In the genomic region with DNA sequence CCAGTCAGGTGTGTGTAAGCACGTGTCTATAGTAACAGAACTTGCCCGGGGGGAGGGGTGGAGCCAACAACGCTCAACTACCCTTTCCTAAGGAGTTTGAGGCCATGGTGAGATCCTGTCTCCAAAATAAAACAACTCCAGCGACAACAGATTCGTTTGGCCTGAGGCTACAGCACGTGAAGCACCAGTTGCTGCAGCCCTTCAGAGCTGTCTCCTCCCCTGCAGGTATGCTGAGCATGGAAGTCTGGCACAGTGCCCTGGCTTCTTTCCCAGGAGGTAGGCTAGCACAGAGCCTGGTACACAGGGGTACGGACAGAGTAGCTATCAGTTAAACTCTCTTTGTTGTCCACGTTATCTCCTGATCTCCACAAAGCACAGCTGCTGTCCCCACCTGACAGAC, we compare ENCODE assay signal across 8 mouse cellular contexts. TPM values are rescaled to one million over a fixed set of nuclear protein-coding genes. Genes with fewer than 3 reads are reported as not detected.
DNase-seq lines count a peak whose midpoint lies in the region; ATAC-seq and TF ChIP-seq lines count a peak whose summit lies in the region.

No protein-coding gene starts in this region.

- TF ChIP-seq EP300 in liver, postnatal 0 days (IDR thresholded peaks at IDR 0.05; ENCODE audit: low read depth), result no peak

- WGBS in forebrain, embryonic 10.5 days, result 49% methylated on average over 8 of the region's 8 CpGs
- WGBS in forebrain, embryonic 11.5 days, result 48% methylated on average over 8 of the region's 8 CpGs
- 44% methylated on average over 8 of the region's 8 CpGs for WGBS in liver, postnatal 0 days (ENCODE audit: insufficient replicate concordance)

- H3K9me3 ChIP-seq in forebrain, embryonic 10.5 days, result no peaks in the 10 kb centered on the region
- no peaks in the 10 kb centered on the region for H3K9me3 ChIP-seq in forebrain, embryonic 11.5 days (ENCODE audit: control insufficient read depth, low read length)
- no peaks in the 10 kb centered on the region for H3K9me3 ChIP-seq in liver, postnatal 0 days (ENCODE audit: low read length)

- TF ChIP-seq CTCF in liver, postnatal 0 days (IDR thresholded peaks at IDR 0.05; ENCODE audit: low read depth), result no peak

- no peak for DNase-seq in forebrain, embryonic 10.5 days (ENCODE audit: extremely low spot score, low spot score)
- no peak for DNase-seq in forebrain, embryonic 11.5 days (ENCODE audit: low spot score)
- DNase-seq in cerebellum, adult 8-10 months, result peak; percentile 37
- peak; percentile 89 for DNase-seq in heart, postnatal 4 days
- peak; percentile 83 for DNase-seq in liver, postnatal 0 days
- DNase-seq in urinary bladder, postnatal 10 days (ENCODE audit: low spot score), result peak; percentile 49
- DNase-seq in layer of hippocampus, adult 8-10 months (ENCODE audit: low spot score in 2 of 2), result no peak
- DNase-seq in layer of hippocampus, adult 18-20 months (ENCODE audit: low spot score in 2 of 2), result no peak

- H3K27me3 ChIP-seq in forebrain, embryonic 10.5 days (ENCODE audit: poor library complexity, severe bottlenecking), result peaks cover 61% of the 10 kb centered on the region
- H3K27me3 ChIP-seq in forebrain, embryonic 11.5 days (ENCODE audit: control insufficient read depth, insufficient read depth, low read length), result peaks cover 6% of the 10 kb centered on the region
- H3K27me3 ChIP-seq in liver, postnatal 0 days (ENCODE audit: insufficient read depth, low read length), result peaks cover 10% of the 10 kb centered on the region

- peaks cover 95% of the 10 kb centered on the region for H3K4me1 ChIP-seq in forebrain, embryonic 10.5 days
- peaks cover 35% of the 10 kb centered on the region for H3K4me1 ChIP-seq in forebrain, embryonic 11.5 days (replicated peaks; ENCODE audit: control insufficient read depth, insufficient read depth, low read length)
- peaks cover 16% of the 10 kb centered on the region for H3K4me1 ChIP-seq in liver, postnatal 0 days (ENCODE audit: insufficient read depth)

- H3K4me3 ChIP-seq in forebrain, embryonic 10.5 days, result no peak overlapping the region
- no peak overlapping the region for H3K4me3 ChIP-seq in forebrain, embryonic 11.5 days (ENCODE audit: low read depth, low read length)
- no peak overlapping the region for H3K4me3 ChIP-seq in liver, postnatal 0 days (ENCODE audit: low read depth, low read length)

- no peak for ATAC-seq in forebrain, embryonic 11.5 days (replicated peaks; ENCODE audit: low FRiP score)
- ATAC-seq in liver, postnatal 0 days, result peak; percentile 73

- no peak overlapping the region for H3K9ac ChIP-seq in forebrain, embryonic 11.5 days (ENCODE audit: low read length)
- no peak overlapping the region for H3K9ac ChIP-seq in liver, postnatal 0 days (replicated peaks)

- H3K27ac ChIP-seq in forebrain, embryonic 10.5 days, result peak overlapping the region; percentile 54
- no peak overlapping the region for H3K27ac ChIP-seq in forebrain, embryonic 11.5 days (ENCODE audit: low read depth, low read length)
- H3K27ac ChIP-seq in liver, postnatal 0 days (ENCODE audit: low read depth), result peak overlapping the region; percentile 44; the same call in 1 of the 2 replicates

- H3K36me3 ChIP-seq in forebrain, embryonic 10.5 days (replicated peaks), result no peaks in the 10 kb centered on the region
- no peaks in the 10 kb centered on the region for H3K36me3 ChIP-seq in forebrain, embryonic 11.5 days (ENCODE audit: control insufficient read depth, insufficient read depth, low read length)
- H3K36me3 ChIP-seq in liver, postnatal 0 days (replicated peaks; ENCODE audit: insufficient read depth, low read length), result no peaks in the 10 kb centered on the region

- H3K4me2 ChIP-seq in forebrain, embryonic 11.5 days (ENCODE audit: low read depth, low read length, severe bottlenecking), result no peak overlapping the region
- H3K4me2 ChIP-seq in liver, postnatal 0 days (ENCODE audit: low read depth, low read length), result no peak overlapping the region

RNA-seq across cellular contexts. Expression of gene Socs3, which starts 33.6 kb away (rescaled TPM):
- polyA plus RNA-seq in forebrain, embryonic 10.5 days (2016; fragmentation: Nextera tagmentation; extraction: Ambion mirVana), result 13.6 and 14.7 TPM in 2 replicates
- polyA plus RNA-seq in forebrain, embryonic 11.5 days (2014; fragmentation: Nextera tagmentation; extraction: Ambion mirVana), result 5.4 and 5.9 TPM in 2 replicates
- 1 to 10 TPM; 5.5 TPM for total RNA-seq in heart, postnatal 4 days (2021)
- polyA plus RNA-seq in liver, postnatal 0 days (2015; fragmentation: Nextera tagmentation; extraction: Ambion mirVana), result 3.5 and 5.8 TPM in 2 replicates
- 1 to 10 TPM in 3 of 4 experiments, under 1 TPM in 1; 0.81 to 7.9 (median 3.3) TPM for total RNA-seq in layer of hippocampus, adult 8-10 months (2022)
- 1 to 10 TPM; 1.0 to 1.3 TPM for total RNA-seq in layer of hippocampus, adult 18-20 months (2021)

RNA-seq across cellular contexts. Expression of gene Pgs1, which starts 49.9 kb away (rescaled TPM):
- 43.8 and 44.7 TPM in 2 replicates for polyA plus RNA-seq in forebrain, embryonic 10.5 days (2016; fragmentation: Nextera tagmentation; extraction: Ambion mirVana)
- 43.4 and 45.7 TPM in 2 replicates for polyA plus RNA-seq in forebrain, embryonic 11.5 days (2014; fragmentation: Nextera tagmentation; extraction: Ambion mirVana)
- total RNA-seq in heart, postnatal 4 days (2021), result 10 to 100 TPM; 25.0 to 26.2 TPM
- 9.1 and 10.1 TPM in 2 replicates for polyA plus RNA-seq in liver, postnatal 0 days (2015; fragmentation: Nextera tagmentation; extraction: Ambion mirVana)
- total RNA-seq in layer of hippocampus, adult 8-10 months (2022), result 10 to 100 TPM; 71.3 to 80.4 (median 78.8) TPM
- 10 to 100 TPM; 78.8 to 81.7 TPM for total RNA-seq in layer of hippocampus, adult 18-20 months (2021)

Comparison
In these comparisons a context has a peak if more than half of its experiments do, and no peak if none do; other contexts are left out.
1. DNase-seq: peak in cerebellum, adult 8-10 months (single experiment), heart, postnatal 4 days (single experiment), liver, postnatal 0 days (single experiment) and urinary bladder, postnatal 10 days (single experiment); none in forebrain, embryonic 10.5 days (single experiment), forebrain, embryonic 11.5 days (single experiment), layer of hippocampus, adult 8-10 months (0 of 2) and layer of hippocampus, adult 18-20 months (0 of 2).